Mouse (Mus musculus) spleen, adult 18-20 months (tissue): Measurements from ENCODE around the gene Gm10226.
"Not testable (repeated sequence)": the region's sequence is repeated elsewhere in the genome, so short reads cannot be mapped to it uniquely, and the experiment has no call there.

Experiments
- DNase-seq, 2 experiments: peaks; one replicate each; pipeline ENCODE4 v3.0.0; 2022; ENCODE audit warnings: mixed read lengths in 2 of 2

Gm10226 gene

DNA sequence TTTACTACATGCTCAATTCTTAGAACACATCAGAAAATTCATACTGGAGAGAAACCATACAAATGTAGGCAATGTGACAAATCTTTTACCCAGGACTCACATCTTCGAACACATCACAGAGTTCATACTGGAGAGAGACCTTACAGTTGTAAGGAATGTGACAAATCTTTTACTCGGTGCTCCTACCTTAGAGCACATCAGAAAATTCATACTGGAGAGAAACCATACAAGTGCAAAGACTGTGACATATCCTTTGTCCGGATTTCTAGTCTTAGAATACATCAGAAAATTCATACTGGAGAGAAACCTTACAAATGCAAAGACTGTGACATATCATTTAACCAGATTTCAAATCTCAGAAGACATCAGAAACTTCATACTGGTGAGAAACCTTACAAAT lies at the start of gene Gm10226:
Gene Gm10226 (plus strand): TSS at position 301 of the 400 bp plus-strand sequence.
- DNase-seq = no peak

DNA sequence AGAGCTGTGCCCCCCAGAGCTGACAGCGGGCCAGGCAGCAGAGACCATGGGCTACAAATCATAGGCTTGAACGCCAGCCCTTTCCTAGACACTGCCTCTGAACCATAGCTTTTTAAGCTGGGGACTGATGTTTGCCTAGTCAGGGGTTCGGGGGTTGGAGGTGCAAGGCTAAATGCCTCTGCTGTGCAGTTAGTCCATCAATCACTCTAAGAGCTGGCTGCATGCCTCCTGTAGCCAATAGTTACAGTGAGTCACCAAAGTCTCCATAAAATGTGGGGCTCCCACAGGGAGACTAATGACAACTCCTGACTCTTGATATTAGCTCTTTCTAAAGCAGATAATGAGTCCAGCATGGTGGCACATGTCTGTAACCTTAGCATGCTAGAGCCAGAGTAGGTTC lies 42.9 kb upstream of the Gm10226 start:
- DNase-seq = no peak

DNA sequence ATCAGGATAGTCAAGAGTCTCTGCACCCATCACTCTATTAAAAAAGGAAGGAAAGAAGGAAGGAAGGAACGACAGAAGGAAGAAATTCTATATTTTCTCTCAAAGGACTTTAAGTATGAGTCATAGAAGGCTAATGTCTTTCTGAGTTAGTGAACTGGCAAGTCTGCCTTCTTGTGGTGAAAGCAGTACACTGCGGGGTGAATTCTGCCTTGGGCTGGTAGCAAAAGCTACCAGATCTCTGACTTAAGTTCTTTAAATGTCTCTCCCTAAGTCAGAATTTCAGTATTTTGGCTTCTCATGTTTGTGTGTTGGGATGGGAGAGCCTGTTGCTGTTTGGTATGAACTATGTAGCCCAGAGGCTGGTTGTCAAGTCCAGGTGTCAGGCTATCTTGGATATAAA lies 41.7 kb upstream of the Gm10226 start:
- DNase-seq = peak in 1 of 2 experiments; percentile 25

DNA sequence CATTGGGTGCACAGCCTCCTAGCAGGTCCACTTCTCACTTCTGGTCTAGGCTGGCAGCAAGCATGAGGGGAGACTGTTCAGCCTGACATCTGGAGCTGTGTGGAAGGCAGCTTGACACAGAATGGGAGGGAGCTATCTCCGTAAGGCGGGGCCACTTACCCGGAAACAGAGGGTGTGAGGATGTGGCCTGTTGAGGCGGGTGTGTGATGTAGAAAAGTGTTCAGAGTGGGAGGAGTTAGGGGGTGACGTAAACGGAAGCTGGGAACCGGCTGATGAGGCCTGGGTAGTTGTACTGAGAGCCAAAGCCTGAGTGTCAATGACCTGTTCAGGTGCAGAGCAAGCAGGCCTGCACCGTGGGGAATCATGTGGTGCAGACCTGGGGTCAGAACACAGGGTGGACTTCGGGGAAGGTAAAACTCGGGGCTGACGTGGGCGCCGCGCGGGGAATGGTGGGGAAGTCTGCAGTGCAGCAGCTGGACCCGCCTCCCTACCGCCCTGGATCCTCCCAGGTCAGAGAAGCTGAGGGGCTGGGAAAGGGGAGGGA lies 41.2 kb upstream of the Gm10226 start, which contains the start of gene Zfp983:
Gene Zfp983 (plus strand): TSS at position 261 of the 544 bp plus-strand sequence.
- DNase-seq = peak; percentile 70 to 73

DNA sequence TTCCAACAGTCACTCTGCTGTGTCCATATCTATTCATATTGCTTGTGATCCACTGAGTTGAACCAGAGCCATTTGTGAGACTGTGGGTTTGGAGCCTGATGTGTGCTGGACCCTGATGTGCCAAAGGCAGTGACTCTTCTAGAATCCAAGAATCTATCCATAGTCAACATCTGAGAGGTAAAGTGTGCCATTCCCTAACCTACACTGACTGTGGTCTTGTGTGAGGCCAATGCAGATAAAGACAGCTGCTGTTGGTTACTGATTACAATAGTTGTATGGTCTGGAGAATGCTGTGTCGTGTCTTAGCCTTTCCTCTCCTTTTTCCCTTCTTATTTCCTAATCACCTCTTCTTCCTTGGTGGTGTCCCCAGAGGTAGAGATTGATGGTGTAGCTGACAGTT lies 12.8 kb upstream of the Gm10226 start:
- DNase-seq = not testable (repeated sequence)

DNA sequence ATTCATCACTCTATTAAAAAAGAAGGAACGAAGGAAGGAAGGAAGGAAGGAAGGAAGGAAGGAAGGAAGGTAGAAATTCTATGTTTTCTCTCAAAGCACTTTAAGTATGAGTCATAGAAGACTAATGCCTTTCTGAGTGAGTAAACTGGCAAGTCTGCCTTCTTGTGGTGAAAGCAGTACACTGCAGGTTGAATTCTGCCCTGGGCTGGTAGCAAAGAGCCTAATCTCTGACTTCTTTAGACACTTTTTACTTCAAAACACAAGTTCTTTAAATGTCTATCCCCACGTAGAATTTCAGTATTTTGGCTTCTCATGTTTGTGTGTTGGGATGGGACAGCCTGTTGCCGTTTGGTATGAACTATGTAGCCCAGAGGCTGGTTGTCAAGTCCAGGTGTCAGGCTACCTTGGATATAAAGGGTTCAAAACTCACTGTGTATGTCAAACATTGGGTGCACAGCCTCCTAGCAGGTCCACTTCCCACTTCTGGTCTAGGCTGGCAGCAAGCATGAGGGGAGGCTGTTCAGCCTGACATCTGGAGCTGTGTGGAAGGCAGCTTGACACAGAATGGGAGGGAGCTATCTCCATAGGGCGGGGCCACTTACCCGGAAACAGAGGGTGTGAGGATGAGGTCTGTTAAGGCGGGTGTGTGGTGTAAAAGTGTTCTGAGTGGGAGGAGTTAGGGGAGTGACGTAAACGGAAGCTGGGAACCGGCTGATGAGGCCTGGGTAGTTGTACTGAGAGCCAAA lies 12.2 kb upstream of the Gm10226 start:
- peak; percentile 80 for DNase-seq

DNA sequence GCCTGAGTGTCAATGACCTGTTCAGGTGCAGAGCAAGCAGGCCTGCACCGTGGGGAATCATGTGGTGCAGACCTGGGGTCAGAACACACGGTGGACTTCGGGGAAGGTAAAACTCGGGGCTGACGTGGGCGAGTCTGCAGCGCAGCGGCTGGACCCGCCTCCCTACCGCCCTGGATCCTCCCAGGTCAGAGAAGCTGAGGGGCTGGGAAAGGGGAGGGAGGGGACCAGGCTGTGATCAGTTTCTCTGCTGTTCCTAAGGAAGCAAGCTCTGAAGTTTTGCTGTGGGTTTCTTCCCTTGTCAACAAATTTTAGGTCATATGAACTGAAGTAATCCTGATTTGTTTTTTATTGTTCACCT lies 11.7 kb upstream of the Gm10226 start:
- DNase-seq = not testable (repeated sequence)

DNA sequence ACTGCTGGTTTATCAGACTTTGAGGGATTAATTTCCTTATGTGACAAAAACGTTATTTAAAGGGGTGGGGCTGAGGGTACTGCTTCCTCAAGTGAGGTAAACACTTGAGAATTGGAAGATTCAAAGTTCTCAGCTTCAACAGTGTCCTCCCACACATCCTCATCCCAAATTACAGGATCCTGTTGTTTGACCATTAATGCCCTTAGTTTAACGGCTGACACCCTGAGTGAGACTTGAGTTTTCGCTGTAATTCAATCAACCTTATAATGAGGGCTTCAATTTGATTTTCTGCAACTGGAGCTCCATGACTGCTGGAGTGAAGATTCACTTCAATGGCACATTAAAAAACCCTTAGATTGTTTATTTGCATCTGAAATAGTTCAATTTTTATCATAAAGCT lies 1.7 kb downstream of the Gm10226 start:
- no peak for DNase-seq

DNA sequence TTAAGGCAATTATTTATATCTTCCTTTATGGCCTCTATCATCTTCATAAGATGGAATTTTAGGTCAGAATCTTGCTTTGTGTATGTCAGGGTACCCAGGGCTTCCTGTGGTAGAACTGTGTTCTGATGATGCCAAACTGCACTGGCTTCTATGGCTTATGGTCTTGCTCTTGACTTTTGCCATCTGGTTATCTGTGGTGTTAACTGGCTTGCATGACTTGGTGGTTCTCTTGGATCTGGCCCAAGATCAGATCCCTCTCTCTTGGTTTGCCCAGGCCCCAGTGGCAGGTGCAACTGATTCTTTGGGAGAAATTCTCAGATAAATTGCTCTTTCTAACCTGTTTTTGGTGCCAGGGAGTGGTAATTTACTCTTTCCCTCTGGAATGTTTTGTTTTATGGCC lies 4.4 kb downstream of the Gm10226 start:
- no peak for DNase-seq

DNA sequence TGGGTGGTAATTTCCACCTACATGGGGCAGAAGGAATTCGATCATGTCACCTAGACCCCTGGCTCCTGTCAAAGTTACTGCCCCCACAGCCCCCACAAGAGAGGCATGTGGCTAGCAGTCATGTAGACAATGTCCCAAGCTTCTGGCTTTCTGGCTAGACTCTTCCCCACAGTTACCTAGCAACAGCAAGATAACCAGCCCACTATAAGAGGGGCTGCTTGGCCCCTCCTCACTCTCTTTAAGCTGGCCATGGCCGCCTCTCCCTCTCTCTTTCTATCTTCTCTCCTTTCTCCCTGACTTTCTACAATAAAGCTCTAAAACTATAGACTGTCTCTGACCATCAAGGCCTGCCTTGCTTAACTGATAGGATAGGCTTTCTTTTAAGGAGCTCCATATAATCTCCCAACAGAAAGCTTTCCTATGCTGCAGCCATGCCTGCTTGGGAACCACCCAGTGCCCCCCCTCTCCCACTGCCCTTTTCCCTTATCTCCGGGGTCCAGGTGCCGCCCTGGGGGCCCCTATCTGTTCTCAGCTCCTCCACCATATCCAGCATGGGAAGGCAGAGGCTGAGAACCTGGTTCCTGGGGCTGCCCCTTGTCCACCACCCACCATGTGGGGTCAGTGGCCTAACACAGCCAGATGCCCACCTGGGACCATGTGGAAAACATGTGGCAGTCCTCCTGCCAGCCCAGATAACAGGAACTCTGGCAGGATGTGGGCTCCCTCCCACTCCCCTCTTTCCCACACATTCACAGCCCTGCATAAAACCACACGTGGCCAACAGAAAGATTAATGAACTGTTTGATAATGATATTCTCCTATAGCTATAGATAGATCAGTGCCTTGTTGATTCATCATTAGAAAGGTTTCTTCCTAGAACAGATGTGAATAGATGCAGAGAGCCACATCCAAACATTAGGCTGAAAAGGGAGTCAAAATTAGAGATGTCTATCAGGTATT lies 10.9 kb downstream of the Gm10226 start:
- DNase-seq = no peak

DNA sequence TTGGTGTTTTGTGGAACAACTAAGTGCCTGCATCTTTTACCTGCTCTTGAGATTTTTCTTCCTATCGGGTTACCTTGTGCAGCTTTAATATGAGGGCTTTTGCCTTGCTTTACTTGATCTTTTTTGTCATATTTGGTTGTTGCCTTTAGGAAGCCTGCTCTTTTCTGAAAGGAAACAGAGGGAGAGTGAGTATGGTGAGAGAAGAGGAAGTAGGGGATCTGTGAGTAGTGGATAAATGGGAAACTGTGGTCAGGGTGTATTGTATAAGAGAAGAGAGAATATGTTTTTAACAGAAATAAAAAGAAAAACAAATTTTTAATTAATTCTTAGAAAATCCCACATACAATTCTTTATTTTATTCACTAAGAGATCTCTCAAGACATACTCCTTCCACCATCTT lies 11.8 kb downstream of the Gm10226 start:
- DNase-seq = no peak

DNA sequence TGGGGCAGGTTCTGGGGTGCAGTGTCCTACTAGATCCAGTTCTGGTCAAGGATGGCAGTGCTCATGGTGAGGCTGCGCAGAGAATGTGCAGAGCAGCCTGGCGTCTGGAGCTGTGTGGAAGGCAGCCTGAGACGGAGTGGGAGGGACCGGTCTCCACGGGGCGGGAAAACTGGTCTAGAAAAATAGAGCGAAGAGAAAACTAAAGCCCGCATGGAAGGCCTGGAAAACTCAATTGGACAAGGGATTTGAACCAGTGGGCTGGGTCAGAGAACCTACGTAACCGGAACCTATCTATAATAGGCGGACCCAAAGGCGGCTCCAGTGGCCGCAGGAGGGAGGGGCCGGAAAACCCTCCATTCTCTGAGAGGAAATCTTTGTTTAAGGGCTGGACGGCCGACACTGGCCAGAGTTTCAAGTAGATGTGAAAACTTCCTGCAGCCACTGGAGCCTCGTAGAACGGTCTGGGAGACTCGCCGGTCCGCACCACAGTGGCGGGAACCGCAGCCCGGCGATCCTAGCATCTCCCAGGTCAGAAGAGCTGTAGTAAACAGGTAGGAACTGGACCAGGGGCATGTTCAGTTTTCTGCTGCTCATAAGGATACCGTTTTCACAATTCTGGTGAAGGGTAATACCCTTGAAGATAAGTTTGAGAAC lies 15.8 kb downstream of the Gm10226 start, which contains the start of gene Zfp760:
Gene Zfp760 (plus strand): TSS at position 399 of the 654 bp plus-strand sequence.
- peak; percentile 60 to 70 for DNase-seq

DNA sequence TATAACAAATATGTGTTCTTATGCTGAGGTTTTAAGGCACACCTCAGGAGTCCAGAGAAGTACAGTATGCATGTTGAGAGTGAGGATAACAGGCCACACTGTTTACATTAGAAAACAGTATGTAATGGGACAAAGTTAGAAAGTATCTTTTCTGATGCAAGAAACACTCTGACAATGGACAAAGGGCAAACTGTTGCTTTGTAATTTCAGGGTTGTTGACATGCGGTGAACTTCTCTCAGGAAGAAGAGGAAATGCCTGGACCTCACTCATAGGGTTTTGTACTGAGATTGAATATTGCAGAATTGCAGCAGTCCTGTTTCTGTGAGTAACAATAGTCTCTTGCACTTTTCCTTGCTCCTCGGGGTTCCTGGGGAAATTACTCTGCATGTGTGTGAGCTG lies 16.7 kb downstream of the Gm10226 start:
- DNase-seq = no peak

DNA sequence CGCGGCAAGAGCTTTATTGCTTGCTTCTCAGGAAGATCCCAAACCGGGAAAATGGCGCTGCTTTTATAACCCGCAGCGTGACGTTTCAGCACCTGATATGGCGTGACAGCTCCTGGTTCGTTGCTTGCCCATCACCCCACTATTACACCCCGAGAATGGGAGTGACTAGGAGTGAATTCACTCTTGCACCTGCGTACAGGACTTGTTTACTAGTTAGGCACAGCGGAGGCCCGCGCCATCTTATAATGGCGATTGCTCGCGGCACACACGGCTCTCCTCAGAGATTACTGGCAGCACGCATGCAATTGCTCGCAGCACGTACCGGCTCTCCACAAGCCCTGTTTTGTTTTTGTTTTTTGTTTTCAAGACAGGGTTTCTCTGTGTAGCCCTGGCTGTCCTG lies 38.8 kb downstream of the Gm10226 start, which contains the start of gene Zfp229:
Gene Zfp229 (plus strand): TSS at position 301 of the 400 bp plus-strand sequence.
- not testable (repeated sequence) for DNase-seq

DNA sequence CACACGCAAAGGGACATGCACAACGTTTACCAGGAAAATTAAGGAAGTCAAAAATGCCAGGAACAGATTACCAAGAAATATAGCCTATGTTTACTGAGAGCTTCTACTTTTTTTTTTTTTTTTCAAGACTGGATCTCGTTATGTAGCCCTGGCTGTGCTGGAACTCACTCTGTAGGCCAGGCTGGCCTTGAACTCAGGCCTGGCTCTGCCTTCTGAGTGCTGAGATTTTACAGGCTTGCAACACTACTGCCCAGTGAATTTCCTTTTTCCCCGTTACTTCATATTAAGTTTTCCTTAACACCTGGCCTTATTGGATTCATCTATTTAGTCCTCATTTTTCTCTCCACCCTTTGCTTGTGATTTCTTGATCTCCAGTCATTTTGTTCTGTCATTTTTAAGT lies 41.4 kb downstream of the Gm10226 start:
- DNase-seq = no peak

DNA sequence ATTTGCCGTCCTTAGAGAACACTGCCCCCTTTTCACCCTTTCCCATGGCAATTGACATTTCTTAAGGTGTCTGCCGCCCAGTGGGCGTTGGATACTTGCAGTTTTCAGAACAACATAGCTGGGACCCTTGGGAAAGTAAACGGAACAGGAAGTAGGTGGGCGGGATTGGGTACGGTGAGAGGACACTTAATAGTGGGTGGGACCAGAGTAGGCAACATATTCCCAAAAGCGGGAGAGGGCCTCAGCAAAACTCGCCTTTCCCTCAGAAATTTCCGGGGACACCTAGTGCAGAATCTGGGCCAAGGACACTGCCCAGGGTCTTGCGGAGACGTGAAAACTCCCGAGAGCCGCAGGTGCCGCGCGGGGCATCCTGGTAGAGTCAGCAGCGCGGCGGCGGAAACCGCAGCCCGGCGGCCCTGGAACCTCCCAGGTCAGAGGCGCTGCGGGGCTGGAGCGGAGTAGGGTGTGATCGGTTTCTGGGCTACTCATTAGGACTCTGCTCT lies 41.9 kb downstream of the Gm10226 start:
- peak; percentile 31 to 66 for DNase-seq
